Mouse (Mus musculus) kidney, adult 11 months (tissue): ENCODE measurements around the gene Aldh16a1.
"Not testable (repeated sequence)": the region's sequence is repeated elsewhere in the genome, so short reads cannot be mapped to it uniquely, and the experiment has no call there.

ENCODE experiments used
- DNase-seq: peaks from one replicate; pipeline ENCODE4 v3.0.0; 2022

Gene Aldh16a1

DNA sequence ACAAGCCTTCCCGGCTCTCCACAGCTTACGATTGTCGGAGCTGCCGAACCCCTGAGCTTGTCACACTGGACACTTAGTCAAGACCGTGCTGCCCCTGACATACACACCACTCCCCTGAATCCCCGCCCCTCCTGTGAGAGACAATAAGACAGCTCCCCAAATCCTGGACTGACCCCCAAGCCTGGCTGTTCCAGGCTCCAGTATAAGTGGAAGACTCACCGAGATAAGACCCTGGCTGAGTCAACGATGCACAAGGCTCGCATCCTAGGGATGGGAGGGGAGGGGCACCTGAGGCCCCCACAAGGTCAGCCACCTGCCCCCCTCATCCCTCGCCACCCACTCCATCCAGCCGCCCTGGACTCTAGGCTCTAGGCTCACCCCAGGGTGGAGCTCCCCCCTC, 22.5 kb downstream of the Aldh16a1 start:
- DNase-seq: no peak

DNA sequence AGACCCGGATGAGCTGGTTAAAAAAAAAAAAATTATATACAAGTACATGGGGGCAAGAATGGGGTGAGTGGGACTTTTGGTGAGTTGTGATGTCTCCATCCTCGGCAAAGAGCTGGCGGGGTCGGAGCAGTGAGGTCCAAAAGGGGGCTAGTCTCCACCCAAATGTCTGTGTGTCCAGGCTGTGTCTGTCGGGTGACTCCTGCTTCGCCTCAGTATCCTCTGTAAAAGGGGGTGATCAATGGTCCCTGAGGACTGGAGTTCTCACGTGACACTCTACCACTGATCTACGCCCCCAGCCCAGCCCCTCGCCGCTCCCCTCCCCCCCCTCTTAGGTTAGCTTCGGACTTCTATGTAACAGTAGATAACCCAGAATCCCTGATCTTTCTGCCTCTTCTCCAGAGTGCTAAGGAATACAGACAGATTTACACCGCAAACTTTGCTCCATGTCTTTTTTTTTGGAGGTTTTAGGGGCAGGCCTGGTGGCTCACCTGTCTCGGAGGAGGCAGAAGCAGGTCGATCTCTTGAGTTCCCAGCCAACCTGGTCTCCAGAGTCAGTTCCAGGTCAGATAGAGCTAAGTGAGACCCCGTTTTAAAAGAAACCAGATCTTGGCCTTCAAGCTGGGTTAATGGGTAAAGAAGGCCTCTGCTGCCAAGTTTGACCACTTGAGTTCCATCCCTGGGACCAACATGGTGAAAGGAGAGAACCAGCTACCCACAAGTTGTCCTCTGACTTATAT, 24.4 kb downstream of the Aldh16a1 start:
- DNase-seq: no peak

DNA sequence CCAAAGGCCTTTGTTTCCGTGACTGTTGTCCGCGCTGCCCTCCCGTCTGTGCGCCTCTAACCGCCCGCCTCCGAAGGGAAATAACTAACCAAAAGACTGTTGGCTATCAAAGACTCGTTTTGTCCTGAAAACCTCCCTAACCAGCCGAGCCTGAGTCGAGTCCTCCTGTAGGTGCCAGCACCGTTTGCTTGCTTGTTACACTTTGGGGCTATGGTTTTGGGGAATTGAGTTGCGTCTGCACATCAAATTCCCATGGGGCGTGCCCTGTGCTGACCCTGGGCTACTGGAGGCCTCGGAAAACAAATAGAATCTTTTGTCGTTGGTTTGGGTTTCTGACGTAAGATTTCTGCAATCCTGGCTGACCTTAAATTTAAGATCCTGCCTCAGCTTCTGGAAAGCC, 25.1 kb downstream of the Aldh16a1 start:
- DNase-seq: no peak

DNA sequence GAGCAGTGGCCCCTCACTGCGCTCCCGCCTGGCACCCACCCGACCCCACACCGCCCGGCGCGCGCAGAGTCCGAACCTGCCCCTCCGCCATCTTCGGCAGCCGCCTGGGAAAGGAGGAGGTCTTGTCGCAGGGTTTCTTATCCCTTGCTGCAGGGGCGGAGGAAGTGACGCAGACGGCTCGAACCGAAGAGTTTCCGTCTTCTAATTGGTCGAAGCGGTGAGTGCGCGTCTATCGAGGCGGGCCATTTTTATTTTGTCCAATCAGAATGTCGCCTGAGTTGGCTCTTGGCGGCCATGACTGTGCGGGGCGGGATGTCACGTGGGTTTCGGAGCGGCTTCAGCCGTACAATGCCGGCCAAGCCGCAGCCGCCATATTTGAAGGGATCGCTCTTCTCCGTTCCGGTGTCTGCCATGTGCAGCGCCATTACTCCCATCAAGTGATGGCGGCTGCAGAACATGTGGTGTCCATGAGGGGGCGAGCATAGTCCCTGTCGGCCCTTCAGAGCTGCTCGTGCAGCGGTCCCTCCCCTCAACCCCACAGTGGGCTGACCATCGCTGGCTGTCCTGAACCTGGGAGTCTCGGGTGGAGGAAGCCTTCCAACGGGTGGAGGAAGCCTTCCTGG, 25.6 kb downstream of the Aldh16a1 start, which contains the start of gene Rpl13a:
TSS of gene Rpl13a (minus strand) at position 138 of the 623 bp plus-strand sequence.
- DNase-seq: peak; percentile 99

- no peak for DNase-seq
Measured at GRCm38 (mm10) chr7:45127700-45128224, 26.6 kb downstream of the Aldh16a1 start.

DNA sequence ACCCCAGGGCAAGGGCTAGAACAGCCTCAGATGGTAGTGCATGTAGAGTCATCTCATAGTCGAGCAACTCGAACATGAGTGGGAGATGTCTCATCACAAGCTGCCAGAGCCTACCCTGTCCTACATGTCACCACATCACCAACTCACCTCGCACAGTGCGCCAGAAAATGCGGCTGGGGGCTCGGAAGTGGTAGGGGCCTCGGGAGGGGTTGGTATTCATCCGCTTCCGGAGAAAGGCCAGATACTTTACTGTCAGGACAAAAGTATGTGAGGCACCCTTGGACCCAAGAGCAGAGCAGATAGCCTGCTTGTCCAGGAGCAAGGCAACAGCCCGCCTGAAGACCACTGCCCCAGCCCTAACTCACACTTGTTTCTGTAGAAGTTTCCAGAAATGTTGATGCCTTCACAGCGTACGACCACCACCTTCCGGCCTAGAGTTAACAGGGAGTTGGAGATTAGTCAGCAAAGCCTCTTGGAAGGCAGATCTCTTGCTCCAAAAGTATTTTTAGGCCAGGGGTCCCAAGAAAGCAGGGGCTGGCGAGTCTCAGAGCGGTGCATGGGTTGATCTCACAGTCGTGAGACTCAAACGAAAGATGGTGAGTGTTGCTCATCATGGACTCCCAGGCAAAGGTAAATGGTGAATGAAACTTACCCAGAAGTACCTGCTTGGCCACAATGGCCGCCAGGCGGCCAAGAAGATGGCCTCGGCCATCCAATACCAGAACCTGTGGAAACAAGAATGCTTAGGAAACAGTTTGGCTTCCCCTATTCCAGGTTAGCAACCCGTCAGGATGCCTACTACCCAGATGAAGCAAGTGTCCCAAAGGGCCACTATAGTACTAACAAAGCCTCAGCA, 27.3 kb downstream of the Aldh16a1 start:
- no peak for DNase-seq

DNA sequence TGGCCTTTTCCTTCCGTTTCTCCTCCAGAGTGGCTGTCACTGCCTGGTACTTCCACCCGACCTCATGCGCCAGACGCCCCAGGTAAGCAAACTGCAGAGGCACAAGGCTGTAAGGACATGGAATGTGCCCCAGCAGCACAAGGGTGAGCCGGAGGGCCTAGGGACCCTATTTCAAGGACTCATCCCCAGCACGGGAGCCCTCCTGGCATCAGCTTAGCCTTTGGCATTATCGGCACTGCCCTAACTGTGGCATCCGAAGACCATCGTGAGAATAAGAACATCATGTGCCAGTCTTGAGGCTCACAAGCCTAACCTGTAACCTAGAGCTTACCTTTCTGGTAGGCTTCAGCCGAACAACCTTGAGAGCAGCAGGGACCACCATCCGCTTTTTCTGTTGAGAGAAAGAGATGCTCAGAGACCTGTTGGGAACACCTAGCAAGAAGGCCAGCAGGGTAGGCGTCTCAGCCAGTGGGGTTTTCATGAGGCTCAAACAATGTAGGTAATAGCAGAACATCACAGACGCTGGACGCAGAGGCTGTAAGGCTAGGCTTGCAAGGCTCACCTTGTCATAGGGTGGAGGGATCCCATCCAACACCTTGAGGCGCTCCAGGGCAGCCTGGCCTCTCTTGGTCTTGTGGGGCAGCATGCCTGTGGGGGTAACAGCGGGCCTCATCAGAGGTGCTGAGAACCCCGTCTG, 28.1 kb downstream of the Aldh16a1 start:
- DNase-seq: no peak

DNA sequence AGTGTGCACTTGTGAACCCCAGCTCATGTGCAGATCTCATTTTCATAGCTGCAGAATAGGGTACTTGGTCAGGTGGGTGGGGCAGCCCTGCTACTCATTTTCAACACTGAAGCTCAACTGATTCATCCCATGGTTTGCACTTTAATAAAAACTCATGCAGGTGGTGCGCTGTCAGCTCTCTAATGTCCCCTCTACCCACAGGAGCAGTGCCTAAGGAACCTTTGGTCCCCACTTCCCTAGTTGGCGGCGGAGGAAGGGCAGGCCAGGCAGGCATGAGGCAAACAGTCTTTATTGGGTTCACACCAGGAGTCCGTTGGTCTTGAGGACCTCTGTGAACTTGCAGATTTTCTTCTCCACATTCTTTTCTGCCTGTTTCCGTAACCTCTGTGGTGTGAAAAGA, 28.7 kb downstream of the Aldh16a1 start:
- DNase-seq: not testable (repeated sequence)

GRCm38 (mm10) chr7:45125144-45125600, 29.2 kb downstream of the Aldh16a1 start:
- no peak for DNase-seq

- peak; percentile 99 for DNase-seq
Measured at GRCm38 (mm10) chr7:45124224-45125143, 29.9 kb downstream of the Aldh16a1 start, which contains the start of gene Rps11. TSS of gene Rps11 (minus strand) at chr7:45124439.

DNA sequence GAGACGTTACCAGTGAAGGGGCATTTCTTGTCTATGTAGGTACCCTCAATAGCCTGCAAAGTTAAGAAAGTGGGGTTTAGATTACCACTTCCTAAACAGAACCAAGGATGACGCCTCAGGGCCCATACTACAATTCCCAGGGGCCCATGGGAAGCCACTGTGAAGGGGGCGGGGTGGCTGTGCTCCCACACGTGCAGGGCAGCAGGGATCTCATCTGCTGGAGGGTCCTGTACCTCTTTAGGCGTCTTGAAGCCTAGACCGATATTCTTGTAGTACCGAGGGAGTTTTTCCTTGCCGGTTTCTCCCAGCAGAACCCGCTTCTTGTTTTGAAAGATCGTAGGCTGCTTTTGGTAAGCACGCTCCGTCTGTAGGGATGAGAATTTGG, 31.2 kb downstream of the Aldh16a1 start:
- no peak for DNase-seq

- DNase-seq: no peak
Measured at GRCm38 (mm10) chr7:45122561-45123185, 31.7 kb downstream of the Aldh16a1 start.

DNA sequence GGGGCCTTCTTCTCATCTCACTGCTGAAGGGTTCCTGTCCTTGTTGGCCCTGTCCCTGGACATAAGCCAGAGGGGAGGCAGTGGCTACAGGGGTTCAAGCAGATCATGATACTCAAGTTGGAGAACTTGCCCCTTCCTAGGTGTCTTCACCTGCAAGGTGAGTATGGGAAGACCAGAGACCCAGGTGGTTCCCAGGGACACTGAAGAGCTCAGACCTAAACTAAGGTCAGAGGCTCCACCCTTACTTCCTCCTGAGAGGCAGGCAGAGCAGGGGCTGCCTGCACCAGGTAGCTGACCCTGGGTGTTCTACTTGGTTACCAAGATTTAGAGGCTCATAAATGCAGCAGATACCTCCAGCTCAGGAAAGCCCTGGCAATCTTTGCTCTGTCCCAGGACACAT, 32.4 kb downstream of the Aldh16a1 start:
- no peak for DNase-seq

DNA sequence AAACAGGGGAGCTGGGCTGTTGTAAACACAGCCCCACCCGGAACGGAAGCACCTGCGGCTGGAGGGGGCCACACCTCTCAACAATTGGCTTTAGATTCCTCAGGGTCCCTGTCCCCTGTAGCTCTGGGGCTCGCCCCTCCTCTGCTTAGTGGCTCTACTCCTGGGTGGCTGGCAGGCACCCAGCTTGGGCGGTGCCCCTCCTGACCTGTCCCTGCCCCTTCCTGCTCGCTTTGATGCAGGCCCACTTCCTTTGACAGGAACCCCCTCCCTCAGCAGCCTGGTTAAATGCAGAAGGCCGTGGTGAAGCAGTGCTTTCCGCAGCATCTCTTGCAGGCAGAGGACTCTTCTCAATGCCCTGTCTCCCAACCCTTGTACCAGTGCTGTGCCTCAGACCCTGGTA, 33.0 kb downstream of the Aldh16a1 start:
- peak; percentile 52 for DNase-seq

GRCm38 (mm10) chr7:45119780-45120709, 34.3 kb downstream of the Aldh16a1 start:
- no peak for DNase-seq

- no peak for DNase-seq
Measured at GRCm38 (mm10) chr7:45118336-45118735, 36.0 kb downstream of the Aldh16a1 start.

DNA sequence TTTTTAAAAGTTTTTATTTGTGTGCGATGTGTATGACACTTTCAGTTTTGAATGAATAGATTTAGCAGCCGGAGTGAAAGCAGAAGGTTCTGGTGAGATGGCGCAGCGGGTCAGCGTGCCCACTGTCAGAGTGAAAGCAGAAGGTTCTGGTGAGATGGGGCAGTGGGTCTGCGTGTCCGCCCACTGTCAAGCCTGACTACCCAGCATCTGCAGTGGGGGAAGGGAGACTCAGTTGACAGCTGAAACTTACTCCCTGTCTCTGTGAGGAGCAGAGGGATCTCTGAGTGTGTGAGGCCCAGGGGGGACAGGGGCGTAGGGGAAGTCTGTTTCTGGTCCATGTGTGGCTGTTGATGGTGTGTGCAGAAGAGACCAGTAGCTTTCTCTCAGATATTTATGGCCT, 36.8 kb downstream of the Aldh16a1 start:
- no peak for DNase-seq

GRCm38 (mm10) chr7:45113476-45113875, 40.9 kb downstream of the Aldh16a1 start:
- no peak for DNase-seq

DNA sequence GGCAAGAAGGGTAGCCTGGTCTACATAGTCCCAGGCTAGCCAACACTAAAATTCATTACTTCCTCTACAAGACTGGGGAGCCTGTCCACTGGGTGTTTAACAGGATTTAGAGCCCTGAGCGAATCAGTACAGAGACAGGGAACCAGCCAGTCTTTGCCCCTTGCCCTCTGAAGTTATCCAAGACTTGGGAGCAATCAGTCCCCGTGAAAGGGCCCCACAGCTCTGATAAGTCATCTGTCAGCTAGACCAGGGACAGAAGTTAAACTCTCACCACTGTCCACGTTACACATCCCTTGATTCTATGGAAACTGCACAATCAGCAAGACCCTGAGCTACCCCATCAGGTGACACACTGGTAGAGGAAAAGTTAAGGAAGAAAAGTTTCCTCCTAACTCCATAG, 41.9 kb downstream of the Aldh16a1 start:
- DNase-seq: no peak

GRCm38 (mm10) chr7:45111940-45112339, 42.4 kb downstream of the Aldh16a1 start:
- DNase-seq: no peak
